Mouse (Mus musculus): ENCODE data around the gene Wwc1.

Wwc1 gene

GRCm38 (mm10) chr11:35932121-35932885, 48.0 kb downstream of the Wwc1 start:
- DNase-seq, result peak; percentile 65 to 74

GRCm38 (mm10) chr11:35930511-35931060, 49.7 kb downstream of the Wwc1 start:
- no peak for DNase-seq

GRCm38 (mm10) chr11:35928453-35928852, 51.9 kb downstream of the Wwc1 start:
- DNase-seq, result no peak

- DNase-seq, result peak; percentile 48 to 67
These were observed 53.0 kb downstream of the Wwc1 start for GRCm38 (mm10) chr11:35927309-35927708.

GRCm38 (mm10) chr11:35925592-35925991, 54.7 kb downstream of the Wwc1 start:
- no peak for DNase-seq

- peak; percentile 59 to 63 for DNase-seq
These were observed 58.0 kb downstream of the Wwc1 start for GRCm38 (mm10) chr11:35922205-35922873.

GRCm38 (mm10) chr11:35920776-35921175, 59.6 kb downstream of the Wwc1 start:
- DNase-seq, result no peak

GRCm38 (mm10) chr11:35919856-35920503, 60.3 kb downstream of the Wwc1 start:
- DNase-seq, result peak in 1 of 2 experiments; percentile 25

- DNase-seq, result no peak
These were observed 60.9 kb downstream of the Wwc1 start for GRCm38 (mm10) chr11:35919383-35919782.

- DNase-seq, result no peak
These were observed 63.7 kb downstream of the Wwc1 start for GRCm38 (mm10) chr11:35916466-35917185.

GRCm38 (mm10) chr11:35915546-35915945, 64.8 kb downstream of the Wwc1 start:
- peak; percentile 63 to 68 for DNase-seq

GRCm38 (mm10) chr11:35913418-35914044, 66.8 kb downstream of the Wwc1 start:
- DNase-seq, result no peak

- no peak for DNase-seq
These were observed 75.3 kb downstream of the Wwc1 start for GRCm38 (mm10) chr11:35904955-35905550.

GRCm38 (mm10) chr11:35903079-35903478, 77.2 kb downstream of the Wwc1 start:
- no peak for DNase-seq

GRCm38 (mm10) chr11:35899946-35900345, 80.4 kb downstream of the Wwc1 start:
- DNase-seq, result no peak

GRCm38 (mm10) chr11:35893454-35893853, 86.9 kb downstream of the Wwc1 start:
- no peak for DNase-seq

- peak; percentile 16 to 37 for DNase-seq
These were observed 87.3 kb downstream of the Wwc1 start for GRCm38 (mm10) chr11:35893018-35893421.

GRCm38 (mm10) chr11:35892293-35892692, 88.0 kb downstream of the Wwc1 start:
- DNase-seq, result no peak

- DNase-seq, result peak; percentile 26 to 43
These were observed 91.5 kb downstream of the Wwc1 start for GRCm38 (mm10) chr11:35888790-35889189.

GRCm38 (mm10) chr11:35882777-35883176, 97.5 kb downstream of the Wwc1 start:
- DNase-seq, result no peak

- no peak for DNase-seq
These were observed 101.8 kb downstream of the Wwc1 start for GRCm38 (mm10) chr11:35878559-35878897.

Data from cerebellum, postnatal 10 days (tissue).